Comparison of ENCODE assay signal across 18 mouse cellular contexts in genomic region chr8:3670388-3670787, GRCm38 (mm10). TPM values are rescaled to one million over a fixed set of nuclear protein-coding genes. Genes with fewer than 3 reads are reported as not detected.
DNase-seq lines count a peak whose midpoint lies in the region; ATAC-seq and TF ChIP-seq lines count a peak whose summit lies in the region.
"Had no signal": no experiment of that assay in that cellular context is flagged by ENCODE, and none has a peak within 500 bp of the region (broad histone marks: within the 10 kb centered on the region; RNA-seq: fewer than 3 reads in every experiment).

No protein-coding gene starts in this region.

- H3K36me3 ChIP-seq in forebrain, postnatal 0 days (ENCODE audit: insufficient read depth): no peaks in the 10 kb centered on the region
- H3K36me3 ChIP-seq: embryonic facial prominence, embryonic 12.5 days; liver, embryonic 15.5 days; midbrain, embryonic 12.5 days had no signal

- no peak for TF ChIP-seq CTCF in layer of hippocampus, adult 2 months (conservative IDR thresholded peaks at IDR 0.05)
- no peak for TF ChIP-seq CTCF in forebrain, postnatal 0 days (IDR thresholded peaks at IDR 0.05; ENCODE audit: low read depth)

- 82% methylated on average over 2 of the region's 2 CpGs for WGBS in forebrain, postnatal 0 days

- H3K4me1 ChIP-seq in forebrain, postnatal 0 days (ENCODE audit: insufficient read depth): no peaks in the 10 kb centered on the region
- H3K4me1 ChIP-seq: embryonic facial prominence, embryonic 12.5 days had no signal

- no peak overlapping the region for H3K4me3 ChIP-seq in layer of hippocampus, adult 2 months
- H3K4me3 ChIP-seq in forebrain, postnatal 0 days (ENCODE audit: low read depth, low read length): no peak overlapping the region
- H3K4me3 ChIP-seq: embryonic facial prominence, embryonic 12.5 days; liver, embryonic 15.5 days; midbrain, embryonic 12.5 days had no signal

- no peak overlapping the region for H3K27ac ChIP-seq in layer of hippocampus, adult 2 months
- no peak overlapping the region for H3K27ac ChIP-seq in forebrain, postnatal 0 days (ENCODE audit: low read depth, low read length)
- H3K27ac ChIP-seq: embryonic facial prominence, embryonic 12.5 days; liver, embryonic 15.5 days; midbrain, embryonic 12.5 days had no signal

- no peaks in the 10 kb centered on the region for H3K27me3 ChIP-seq in forebrain, postnatal 0 days (ENCODE audit: insufficient read depth, low read length)
- H3K27me3 ChIP-seq: embryonic facial prominence, embryonic 12.5 days; liver, embryonic 15.5 days; midbrain, embryonic 12.5 days had no signal

- no peak overlapping the region for H3K4me2 ChIP-seq in forebrain, postnatal 0 days (ENCODE audit: low read depth)
- H3K4me2 ChIP-seq: embryonic facial prominence, embryonic 12.5 days; liver, embryonic 15.5 days; midbrain, embryonic 12.5 days had no signal

- ATAC-seq in cerebellum, adult (ENCODE audit: insufficient number of reproducible peaks, low FRiP score, low TSS enrichment): no peak
- ATAC-seq in megakaryocyte progenitor cell, adult 5-6 weeks (replicated peaks; ENCODE audit: poor library complexity): peak; percentile 51
- ATAC-seq in forebrain, postnatal 0 days: no peak

- no peak overlapping the region for H3K9ac ChIP-seq in forebrain, postnatal 0 days
- H3K9ac ChIP-seq: embryonic facial prominence, embryonic 12.5 days; liver, embryonic 15.5 days; midbrain, embryonic 12.5 days had no signal

- peak; percentile 29 for DNase-seq in cerebellum, adult 11-12 months
- peak; percentile 51 for DNase-seq in CD4-positive, CD25-positive, alpha-beta regulatory T cell, adult 2 months (ENCODE audit: low read depth, low spot score)
- peak; percentile 64 for DNase-seq in induced T-regulatory cell, adult 2 months (ENCODE audit: low read depth)
- no peak for DNase-seq in layer of hippocampus, adult 2 months (ENCODE audit: low spot score in 2 of 2)
- no peak for DNase-seq in gastrocnemius, adult 18-20 months (ENCODE audit: low spot score)
- DNase-seq in forebrain, postnatal 0 days: no peak
- DNase-seq: cerebellum, postnatal 14 days; heart, postnatal 10 days had no signal

- no peaks in the 10 kb centered on the region for H3K9me3 ChIP-seq in forebrain, postnatal 0 days (ENCODE audit: low read length)
- H3K9me3 ChIP-seq: embryonic facial prominence, embryonic 12.5 days; liver, embryonic 15.5 days; midbrain, embryonic 12.5 days had no signal

RNA-seq across cellular contexts. Expression of gene Fcor, which starts 1.8 kb away (rescaled TPM):
- total RNA-seq in megakaryocyte progenitor cell, adult 5-6 weeks (2015): 22.6 and 25.4 TPM in 2 replicates
- total RNA-seq in megakaryocyte progenitor cell, adult 5-6 weeks (2017): 10.5 and 15.2 TPM in 2 replicates
- 10 to 100 TPM; 14.7 to 17.9 TPM for total RNA-seq in layer of hippocampus, adult 2 months (2021)
- total RNA-seq in gastrocnemius, adult 18-20 months (2021): 1 to 10 TPM in 1 of 2 experiments, under 1 TPM in 1; 0.96 to 1.4 TPM
- 9.8 and 13.7 TPM in 2 replicates for total RNA-seq in forebrain, postnatal 0 days (2014; rRNA removed)
- polyA plus RNA-seq in forebrain, postnatal 0 days (2015; fragmentation: Nextera tagmentation; extraction: Ambion mirVana): 21.0 and 22.2 TPM in 2 replicates
- total RNA-seq: MEL had no signal

RNA-seq across cellular contexts. Expression of gene Mcemp1, which starts 4.8 kb away (rescaled TPM):
- total RNA-seq in megakaryocyte progenitor cell, adult 5-6 weeks (2015): 21.5 and 30.3 TPM in 2 replicates
- 16.0 TPM in 2 replicates for total RNA-seq in megakaryocyte progenitor cell, adult 5-6 weeks (2017)
- not detected for total RNA-seq in layer of hippocampus, adult 2 months (2021)
- total RNA-seq in gastrocnemius, adult 18-20 months (2021): not detected
- total RNA-seq in forebrain, postnatal 0 days (2014; rRNA removed): 0.19 TPM in 1 of 2 replicates, not detected in the other
- 0.30 and 0.40 TPM in 2 replicates for polyA plus RNA-seq in forebrain, postnatal 0 days (2015; fragmentation: Nextera tagmentation; extraction: Ambion mirVana)
- total RNA-seq: MEL had no signal
- polyA plus RNA-seq: midbrain, embryonic 12.5 days; neural tube, embryonic 11.5 days had no signal

RNA-seq across cellular contexts. Expression of gene Trappc5, which starts 5.7 kb away (rescaled TPM):
- total RNA-seq in megakaryocyte progenitor cell, adult 5-6 weeks (2015): 19.6 and 22.8 TPM in 2 replicates
- 37.7 and 38.5 TPM in 2 replicates for total RNA-seq in megakaryocyte progenitor cell, adult 5-6 weeks (2017)
- total RNA-seq in layer of hippocampus, adult 2 months (2021): 10 to 100 TPM; 27.4 to 28.4 TPM
- 10 to 100 TPM; 18.4 to 21.3 TPM for total RNA-seq in gastrocnemius, adult 18-20 months (2021)
- total RNA-seq in forebrain, postnatal 0 days (2014; rRNA removed): 70.5 and 72.7 TPM in 2 replicates
- polyA plus RNA-seq in forebrain, postnatal 0 days (2015; fragmentation: Nextera tagmentation; extraction: Ambion mirVana): 61.2 and 68.5 TPM in 2 replicates

RNA-seq across cellular contexts. Expression of gene Retn, which starts 14.8 kb away (rescaled TPM):
- 0.56 TPM in 1 of 2 replicates, not detected in the other for total RNA-seq in megakaryocyte progenitor cell, adult 5-6 weeks (2015)
- total RNA-seq in megakaryocyte progenitor cell, adult 5-6 weeks (2017): not detected in 2 replicates
- total RNA-seq in layer of hippocampus, adult 2 months (2021): 1 to 10 TPM in 1 of 2 experiments, under 1 TPM in 1; 0.67 to 1.1 TPM
- 1 to 10 TPM; 2.0 to 8.4 TPM for total RNA-seq in gastrocnemius, adult 18-20 months (2021)
- total RNA-seq in forebrain, postnatal 0 days (2014; rRNA removed): 0.38 and 1.7 TPM in 2 replicates
- 0.42 and 0.44 TPM in 2 replicates for polyA plus RNA-seq in forebrain, postnatal 0 days (2015; fragmentation: Nextera tagmentation; extraction: Ambion mirVana)
- polyA plus RNA-seq: liver, embryonic 15.5 days; midbrain, embryonic 12.5 days; neural tube, embryonic 11.5 days had no signal

RNA-seq across cellular contexts. Expression of gene Fcer2a, which starts 23.6 kb away (rescaled TPM):
- not detected in 2 replicates for total RNA-seq in megakaryocyte progenitor cell, adult 5-6 weeks (2015)
- not detected in 2 replicates for total RNA-seq in megakaryocyte progenitor cell, adult 5-6 weeks (2017)
- total RNA-seq in layer of hippocampus, adult 2 months (2021): not detected
- total RNA-seq in gastrocnemius, adult 18-20 months (2021): not detected
- total RNA-seq in forebrain, postnatal 0 days (2014; rRNA removed): not detected in 2 replicates
- 0.20 and 0.24 TPM in 2 replicates for polyA plus RNA-seq in forebrain, postnatal 0 days (2015; fragmentation: Nextera tagmentation; extraction: Ambion mirVana)
- total RNA-seq: layer of hippocampus, postnatal 10 days; left cerebral cortex, postnatal 36 days; MEL had no signal
- polyA plus RNA-seq: kidney, embryonic 16.5 days had no signal

Comparison
In these comparisons a context has a peak if more than half of its experiments do, and no peak if none do; other contexts are left out.
1. DNase-seq: peak in cerebellum, adult 11-12 months (single experiment), CD4-positive, CD25-positive, alpha-beta regulatory T cell, adult 2 months (single experiment) and induced T-regulatory cell, adult 2 months (single experiment); none in layer of hippocampus, adult 2 months (0 of 2), gastrocnemius, adult 18-20 months (single experiment) and forebrain, postnatal 0 days (single experiment).
2. RNA of gene Mcemp1, which starts 4.8 kb away (total RNA-seq): 16.0 to 30.3 TPM in megakaryocyte progenitor cell, adult 5-6 weeks; 0.19 TPM in forebrain, postnatal 0 days, not detected in layer of hippocampus, adult 2 months and not detected in gastrocnemius, adult 18-20 months; every median in the first group is over 10 times any median in the second.